Mouse (Mus musculus): Measurements from ENCODE around the gene Adamtsl1.

GRCm38 (mm10) chr4:85505718-85506117, 8.3 kb upstream of the Adamtsl1 start:
- TF ChIP-seq CTCF (IDR thresholded peaks at IDR 0.05; ENCODE audit: control insufficient read depth, insufficient read depth, insufficient read length) (no peak), FOSL1 (IDR thresholded peaks at IDR 0.05; ENCODE audit: insufficient read depth, low read length, poor library complexity, severe bottlenecking) (no peak), MAX (IDR thresholded peaks at IDR 0.05) (no peak)
